Mouse (Mus musculus) spleen, postnatal 14 days (tissue): ENCODE results near the gene Ano6.
A peak's percentile ranks its signal among the peaks of the same experiment; 100 is the strongest.

Experiments used
- DNase-seq, 2 experiments: peaks; one replicate each; pipeline ENCODE4 v3.0.0; 2021 to 2022; ENCODE audit warnings: low spot score in 2 of 2

Gene Ano6

DNA sequence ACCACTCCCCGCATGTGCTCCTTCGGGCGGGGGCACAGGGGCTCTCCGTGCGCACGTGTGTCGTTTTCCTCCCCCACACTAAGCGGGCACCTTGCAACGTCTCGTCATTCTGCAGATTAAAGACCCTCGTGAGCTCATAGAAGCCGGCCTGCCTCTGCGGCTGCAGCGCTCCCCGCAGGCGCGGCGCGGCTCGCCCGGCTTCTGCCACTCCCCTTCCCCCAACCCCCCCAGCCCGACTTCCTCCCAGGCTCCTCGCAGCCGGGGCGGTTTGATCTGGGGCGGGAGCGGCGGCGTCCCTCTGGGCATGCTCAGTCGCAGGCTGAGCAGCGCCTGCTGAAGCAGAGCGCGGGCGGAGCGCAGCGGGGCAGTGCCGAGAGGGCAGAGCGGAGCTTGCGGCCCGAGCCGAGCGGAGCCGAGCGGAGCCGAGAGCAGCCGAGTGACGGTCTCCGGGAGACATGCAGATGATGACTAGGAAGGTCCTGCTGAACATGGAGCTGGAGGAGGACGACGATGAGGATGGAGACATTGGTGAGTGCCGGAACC lies at the start of gene Ano6:
Gene Ano6 (plus strand): TSS at position 315 of the 543 bp plus-strand sequence.
- peak; percentile 81 to 83 for DNase-seq

DNA sequence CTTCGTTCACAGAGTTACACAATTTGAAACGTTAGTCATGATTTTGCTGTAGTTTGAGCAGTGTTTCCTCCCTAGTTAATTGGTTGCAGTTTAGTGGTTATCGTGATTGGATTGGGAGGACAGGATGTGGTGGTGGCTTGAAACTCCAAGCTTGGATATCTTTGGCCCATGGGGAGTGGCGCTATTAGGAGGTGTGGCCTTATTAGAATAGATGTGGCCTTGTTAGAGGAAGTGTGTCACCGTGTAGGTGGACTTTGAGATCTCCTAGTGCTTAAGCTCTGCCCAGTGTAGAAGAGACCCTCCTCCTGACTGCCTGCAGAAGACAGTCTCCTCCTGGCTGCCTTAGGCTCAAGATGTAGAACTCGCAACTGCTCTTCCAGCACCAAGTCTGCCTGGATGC lies 47.7 kb upstream of the Ano6 start:
- no peak for DNase-seq

DNA sequence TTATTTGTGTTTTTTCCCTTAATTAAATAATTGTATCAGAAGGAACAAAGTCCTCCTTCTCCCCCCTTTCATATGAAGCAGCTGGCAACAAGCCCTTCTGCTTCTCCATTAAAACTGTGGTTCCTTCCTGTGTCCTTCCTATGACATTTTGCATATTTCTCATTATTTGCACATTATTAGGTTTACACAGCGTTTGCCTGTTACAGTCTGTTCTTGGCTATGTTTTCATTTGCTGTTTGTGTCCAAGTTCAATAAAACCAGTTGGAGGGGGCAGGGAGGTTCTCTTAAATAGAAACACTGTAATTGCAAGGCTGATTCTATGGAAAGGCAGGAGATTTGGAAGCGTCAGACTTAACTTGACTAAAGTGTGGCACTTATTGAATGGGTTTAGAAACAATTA lies 46.8 kb upstream of the Ano6 start:
- no peak for DNase-seq

DNA sequence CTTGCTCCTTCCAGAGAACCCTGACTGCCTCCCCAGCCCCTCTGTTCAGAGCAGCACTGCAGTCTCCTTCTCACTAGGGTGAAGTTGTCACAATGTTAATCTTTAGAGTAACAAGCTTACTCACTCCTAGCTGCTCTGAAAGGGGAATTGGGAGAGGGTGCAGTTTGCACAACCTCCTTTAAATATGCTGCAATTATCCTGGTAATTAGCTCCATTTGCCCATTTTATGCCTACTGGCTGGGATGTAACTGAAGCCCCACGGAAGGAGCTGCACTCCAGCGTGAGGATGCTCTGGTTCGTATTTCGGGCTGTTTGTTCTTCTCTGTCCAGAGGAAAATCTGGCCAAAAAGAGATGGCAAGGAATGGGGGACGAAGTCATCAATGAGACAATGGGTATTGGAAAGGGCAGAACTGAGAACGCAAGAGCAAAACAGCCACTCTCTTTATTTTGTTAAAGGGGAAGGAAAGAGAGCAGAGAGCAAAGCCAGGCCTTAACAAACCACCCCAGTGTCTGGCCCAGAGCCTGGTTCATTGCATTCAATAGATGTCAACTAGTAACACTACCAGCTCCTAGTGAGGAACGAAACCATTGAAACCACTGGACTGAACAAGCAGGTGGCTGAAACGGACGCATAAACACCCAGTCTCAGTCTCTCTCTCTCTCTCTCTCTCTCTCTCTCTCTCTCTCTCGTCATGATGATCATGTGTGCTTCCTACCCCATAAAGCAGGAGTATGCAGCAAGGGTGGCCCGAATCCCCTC lies 45.1 kb upstream of the Ano6 start:
- DNase-seq: no peak

DNA sequence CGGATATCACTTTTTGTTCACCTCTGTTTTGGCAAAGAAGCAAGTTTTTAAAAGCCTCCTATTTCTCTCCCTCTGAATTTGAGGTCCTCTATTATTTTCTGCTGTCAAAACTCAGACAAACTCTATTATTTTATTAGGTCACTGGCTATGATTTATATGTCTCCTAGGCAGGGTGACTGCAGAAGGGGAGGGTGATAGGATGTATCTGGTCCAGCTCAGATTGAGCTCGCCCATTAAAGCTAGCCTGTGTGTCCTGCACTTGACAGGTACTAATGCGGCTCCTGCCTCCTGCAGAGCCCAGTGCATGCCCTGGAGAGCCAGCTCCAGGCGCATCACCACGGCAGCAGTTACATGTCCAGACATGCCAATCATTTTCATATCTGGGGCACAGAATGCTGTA lies 44.1 kb upstream of the Ano6 start:
- no peak for DNase-seq

DNA sequence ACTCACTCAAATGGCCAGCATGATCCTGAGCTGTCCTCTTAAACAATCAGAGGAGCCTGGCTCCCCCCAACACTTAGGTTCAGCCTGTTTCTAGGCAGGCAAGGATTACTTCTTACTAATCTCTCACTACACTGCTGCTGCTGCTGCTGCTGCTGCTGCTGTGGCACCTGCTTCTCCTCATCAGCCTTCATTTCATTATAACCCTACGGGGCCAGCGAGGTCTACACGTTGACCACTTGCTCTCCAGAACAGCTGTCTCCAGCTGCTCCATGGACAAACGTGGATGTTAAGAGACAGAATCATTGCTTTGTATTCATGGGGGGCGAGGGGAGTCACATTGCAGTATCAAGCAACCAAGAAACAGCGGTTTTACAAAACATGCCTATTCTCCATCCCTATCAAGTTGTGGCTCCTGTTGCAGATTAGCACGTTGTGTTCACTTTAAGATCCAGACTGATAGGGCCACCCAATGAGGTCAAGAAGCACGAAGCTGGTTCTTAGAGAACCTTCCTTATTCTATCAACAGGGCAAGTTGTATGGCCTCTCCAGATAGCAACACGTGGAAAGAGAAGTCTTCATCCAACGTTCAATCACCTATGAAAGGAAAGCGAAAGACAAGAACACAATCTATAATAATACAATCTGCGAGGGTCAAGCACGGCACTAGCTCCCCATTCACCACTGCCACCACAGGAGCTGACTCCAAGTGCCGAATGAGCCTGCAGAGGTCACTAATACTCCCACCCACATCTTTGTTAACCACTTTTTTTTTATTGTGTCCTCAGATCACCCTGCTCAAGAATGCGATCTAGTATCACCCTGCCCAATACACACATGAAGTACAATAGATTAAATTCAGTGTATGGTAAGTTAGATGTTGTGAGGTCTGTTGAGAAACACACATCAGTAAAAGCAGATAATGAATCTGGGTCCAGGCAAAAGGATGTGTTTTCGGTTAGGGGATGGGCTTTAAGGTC lies 43.4 kb upstream of the Ano6 start:
- DNase-seq: no peak

DNA sequence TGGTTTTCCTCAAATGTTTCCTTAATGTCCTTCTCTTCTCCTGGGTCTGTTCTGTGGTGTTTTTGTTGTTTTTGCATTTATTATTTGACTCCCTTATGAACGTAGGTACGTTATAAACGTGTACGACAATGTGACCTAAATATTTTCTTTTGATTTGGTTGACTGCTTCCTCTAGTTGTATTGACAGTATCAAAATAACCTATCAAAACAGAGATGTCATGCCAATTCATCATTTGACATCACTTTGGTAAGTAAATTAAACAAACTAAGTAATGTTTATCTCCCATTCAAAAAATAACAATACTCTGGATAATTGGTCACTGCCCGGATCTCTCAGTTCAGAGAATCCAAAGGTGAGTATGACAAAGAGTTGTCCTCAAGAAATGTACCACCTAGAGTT lies 41.4 kb upstream of the Ano6 start:
- DNase-seq: no peak

DNA sequence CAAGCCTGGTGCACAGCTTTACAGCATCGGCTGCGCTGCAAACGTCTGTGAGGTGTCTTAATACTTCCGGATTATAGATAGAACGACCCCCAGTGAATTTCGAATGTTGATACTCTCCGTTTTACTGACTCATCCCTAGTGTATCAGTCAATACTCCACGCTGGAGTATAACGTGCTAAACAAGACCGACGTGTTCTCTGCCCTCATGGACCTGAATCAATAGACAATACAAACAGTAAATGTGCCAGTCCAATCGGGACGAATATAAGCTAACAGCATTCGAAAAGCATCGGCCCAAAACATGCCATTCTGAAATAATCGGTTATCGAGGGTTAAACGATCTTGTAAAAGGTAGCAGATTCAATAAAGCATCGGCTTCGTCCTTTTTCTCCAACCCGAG lies 40.6 kb upstream of the Ano6 start:
- DNase-seq: no peak

DNA sequence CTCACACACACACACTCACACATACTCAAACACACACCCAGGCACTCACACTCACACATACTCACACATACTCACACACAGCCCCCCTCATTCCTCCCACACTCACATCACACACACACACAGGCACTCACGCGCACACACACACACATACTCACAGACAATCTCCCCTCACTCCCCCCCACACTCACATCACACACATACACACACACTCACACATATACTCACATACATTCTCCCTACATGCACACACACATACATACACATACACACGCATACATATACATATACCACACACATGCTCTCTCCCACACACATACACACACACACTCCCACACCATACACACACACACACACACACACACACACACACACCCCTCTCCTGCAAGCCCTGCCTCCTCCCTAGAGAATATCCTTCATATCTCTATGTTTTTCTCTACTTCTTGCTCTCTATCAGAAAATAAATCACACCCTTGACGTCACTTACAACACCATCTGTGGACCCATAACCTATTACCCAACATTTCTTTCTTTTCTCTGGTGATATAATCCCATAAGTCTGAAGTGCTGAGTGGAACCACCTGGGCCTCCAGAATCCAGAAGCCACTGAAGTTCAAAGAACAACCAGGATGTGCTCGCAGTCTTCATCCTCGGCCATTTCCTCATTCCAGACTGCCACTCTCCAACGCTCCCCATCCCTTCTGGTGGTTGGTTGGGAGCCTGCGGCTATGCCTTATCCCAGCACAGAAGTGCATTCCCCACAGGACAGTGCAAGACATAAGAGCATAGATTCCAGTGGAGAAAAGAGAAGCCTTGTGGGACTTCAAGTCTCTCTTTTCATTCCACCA lies 38.6 kb upstream of the Ano6 start:
- DNase-seq: no peak

DNA sequence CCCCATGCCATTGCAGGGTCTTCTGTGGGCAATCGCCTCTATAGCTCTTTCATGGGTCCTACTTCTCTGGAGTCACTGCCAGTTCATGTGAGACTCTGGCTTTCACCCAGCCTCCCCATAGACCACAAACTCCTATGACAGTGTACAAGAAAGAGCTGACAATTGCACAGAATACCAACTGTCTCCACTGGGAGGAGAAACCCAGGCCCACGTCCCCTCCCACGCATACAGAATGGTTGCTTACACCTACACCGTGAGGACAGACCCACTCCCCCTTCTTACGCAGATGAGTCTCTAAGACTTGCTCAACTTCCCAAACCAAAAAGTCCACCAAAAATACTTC lies 38.0 kb upstream of the Ano6 start:
- no peak for DNase-seq

DNA sequence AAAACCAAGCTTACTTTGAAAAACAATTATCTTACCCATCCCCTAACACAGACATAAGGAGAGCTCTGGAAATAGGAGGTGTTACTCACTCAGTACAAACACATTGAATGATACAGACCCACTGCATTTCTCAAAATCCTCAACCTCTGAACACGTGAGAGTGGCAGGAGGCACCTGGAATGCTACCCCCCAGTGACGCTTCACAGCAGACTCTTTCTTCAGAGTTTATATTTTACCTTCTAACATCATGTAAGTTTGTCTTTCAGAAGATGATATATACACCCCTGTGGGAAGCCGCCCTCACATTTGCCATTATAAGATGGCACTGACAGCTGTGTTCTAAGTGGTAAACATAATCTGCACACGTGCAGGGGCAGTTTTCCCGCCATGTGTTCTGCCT lies 37.6 kb upstream of the Ano6 start:
- DNase-seq: no peak

DNA sequence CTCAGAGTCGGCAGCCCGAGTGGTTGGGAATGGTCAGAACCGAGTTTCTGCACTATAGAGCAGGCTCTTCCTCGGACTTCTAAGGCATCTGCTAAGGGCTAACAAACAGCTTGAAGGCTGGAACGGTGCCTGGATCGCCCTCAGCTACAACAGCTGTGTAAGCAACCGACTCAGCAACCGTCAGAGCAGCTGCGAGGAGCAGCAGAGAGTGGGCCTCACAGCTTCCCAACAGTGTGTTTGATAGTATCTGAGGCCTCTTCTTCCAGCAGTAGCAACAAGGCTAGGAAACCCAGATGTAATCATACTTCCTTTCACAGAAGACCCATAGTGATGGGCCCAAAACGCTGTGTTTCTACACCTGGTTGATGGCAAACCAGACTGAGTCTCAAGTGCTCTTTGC lies 33.5 kb upstream of the Ano6 start:
- DNase-seq: no peak

DNA sequence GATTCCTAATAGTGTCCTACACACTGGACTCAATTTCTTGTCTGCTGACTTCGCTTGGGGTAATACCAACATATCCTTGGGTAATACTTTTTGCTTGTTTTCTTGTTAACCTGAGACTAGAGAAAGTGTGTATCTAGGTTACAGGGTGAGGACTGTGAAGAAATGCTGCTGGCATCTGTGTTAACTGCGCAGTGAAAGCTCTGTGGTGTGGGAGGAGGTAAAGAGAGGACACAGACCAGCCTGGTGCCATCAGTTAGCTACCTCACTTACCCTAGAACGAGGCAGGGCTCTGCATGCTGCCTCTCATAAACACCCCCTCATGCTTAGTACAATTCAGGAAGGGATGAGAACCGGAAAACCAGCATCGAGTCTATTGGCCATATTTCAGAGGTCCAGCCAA lies 32.6 kb upstream of the Ano6 start:
- DNase-seq: no peak

DNA sequence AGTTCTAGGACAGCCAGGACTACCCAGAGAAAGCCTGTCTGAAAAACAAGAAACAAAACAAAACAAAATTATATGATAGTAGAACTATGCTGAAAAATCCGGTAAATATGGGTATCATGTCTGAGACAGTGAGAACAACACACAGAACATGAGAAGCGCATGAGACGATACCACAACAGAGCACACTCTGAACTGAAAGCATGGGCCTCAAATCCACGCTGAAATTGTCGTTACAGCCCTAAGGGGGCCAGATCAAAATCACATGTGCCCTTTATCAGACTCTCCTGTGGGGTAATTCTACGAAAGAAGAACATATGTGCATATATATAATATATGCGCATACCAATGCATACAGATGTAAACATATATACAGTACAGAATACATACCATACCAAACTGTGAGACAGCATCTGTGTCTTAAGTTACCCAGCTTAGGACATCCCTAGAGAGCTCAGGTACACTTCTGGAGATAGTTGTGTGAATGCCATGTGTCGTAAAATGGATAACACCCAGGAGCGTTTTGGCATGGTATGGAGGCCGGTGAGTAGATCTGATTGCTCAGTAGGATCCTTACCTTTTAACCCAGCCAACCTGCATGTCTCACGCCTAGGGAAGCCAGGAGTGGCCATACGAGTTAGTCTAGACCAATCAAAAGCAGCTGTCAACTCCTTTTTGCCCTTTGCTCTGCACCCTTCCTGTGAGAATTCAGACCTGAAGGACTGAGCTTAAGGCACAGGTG lies 31.8 kb upstream of the Ano6 start:
- DNase-seq: no peak

DNA sequence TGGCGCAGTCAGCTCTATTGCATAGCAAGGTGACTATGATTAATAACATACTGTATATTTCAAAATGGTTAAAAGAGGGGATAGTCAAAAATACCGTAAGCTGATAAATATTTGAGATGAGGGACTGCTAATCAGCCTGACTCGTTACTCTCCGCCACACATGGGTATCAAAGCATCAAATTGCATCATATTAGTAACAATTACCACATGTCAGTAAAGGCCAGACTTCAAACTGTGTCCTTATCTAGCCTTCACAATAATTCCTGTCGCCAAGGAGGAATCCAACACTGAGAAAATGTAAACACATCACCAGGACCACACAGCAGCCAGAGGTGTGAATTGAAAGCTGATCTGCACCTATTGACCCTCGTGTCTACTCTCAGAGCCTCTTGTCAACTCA lies 30.8 kb upstream of the Ano6 start:
- DNase-seq: no peak

DNA sequence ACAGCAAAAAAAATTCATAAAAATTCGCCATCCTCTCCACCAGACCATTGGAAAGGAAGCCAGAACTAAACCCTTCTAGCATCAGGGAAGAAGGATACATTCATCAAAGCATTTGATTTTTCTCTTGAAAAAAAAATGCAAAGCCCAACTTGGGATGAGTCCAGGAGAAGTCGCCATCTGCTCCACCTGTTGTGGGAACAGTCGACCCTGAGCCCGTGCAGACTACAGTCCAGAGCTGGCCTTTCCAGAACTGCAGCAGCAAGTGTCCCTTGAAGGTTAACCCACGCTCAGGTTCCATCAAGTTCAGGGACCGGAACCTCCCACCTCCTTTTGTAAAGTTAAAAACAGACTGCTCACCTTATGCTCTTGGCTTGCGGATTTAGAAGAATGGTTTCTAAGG lies 29.2 kb upstream of the Ano6 start:
- DNase-seq: no peak

DNA sequence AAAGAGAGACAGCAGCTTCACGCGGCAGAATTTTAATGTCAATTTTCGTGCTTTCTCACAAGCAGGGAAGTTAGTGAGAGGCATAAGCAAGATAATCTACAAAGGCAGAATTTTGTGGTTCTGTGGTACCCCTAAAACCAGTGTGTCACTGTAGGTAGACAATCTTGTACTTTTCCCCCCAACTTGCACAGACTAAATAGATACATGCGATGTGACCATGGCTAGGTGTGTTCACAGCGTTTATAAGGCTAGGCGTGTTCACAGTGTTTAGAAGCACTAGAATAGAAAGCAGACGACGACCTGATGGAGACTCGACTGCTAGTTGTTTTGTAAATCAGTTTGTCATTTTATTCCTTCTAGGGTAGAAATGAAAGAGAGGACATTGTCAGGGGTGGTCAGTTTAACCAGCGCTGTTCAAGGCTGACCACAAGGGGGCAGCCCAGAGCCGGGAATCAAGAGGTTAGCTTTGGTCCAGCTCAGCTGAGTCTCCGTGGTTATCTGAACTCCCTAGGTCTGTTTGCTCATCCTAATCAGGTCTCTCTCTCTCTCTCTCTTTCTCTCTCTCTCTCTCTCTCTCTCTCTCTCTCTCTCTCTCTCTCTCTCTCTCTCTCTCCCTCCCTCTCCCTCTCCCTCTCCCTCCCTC lies 27.9 kb upstream of the Ano6 start:
- DNase-seq: peak; percentile 41 to 74

DNA sequence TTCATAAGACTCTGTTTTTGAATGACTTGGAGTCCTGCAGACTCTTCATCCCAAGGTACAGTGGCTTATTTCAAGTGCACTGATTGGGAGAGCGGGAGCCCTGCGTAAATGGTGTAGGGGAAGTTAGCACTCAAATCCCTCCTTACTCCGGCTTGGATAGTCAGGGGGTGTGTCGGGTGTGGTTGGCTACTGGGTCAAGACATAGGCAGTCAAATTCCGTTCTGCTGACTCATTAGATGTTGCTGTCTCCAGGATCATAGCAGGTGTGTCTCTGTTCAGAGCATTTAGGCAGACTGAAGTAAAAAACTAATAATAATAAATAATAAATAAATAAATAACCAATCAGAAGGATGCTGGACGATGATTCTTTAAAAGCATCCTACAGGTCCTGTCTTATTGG lies 27.2 kb upstream of the Ano6 start:
- no peak for DNase-seq

DNA sequence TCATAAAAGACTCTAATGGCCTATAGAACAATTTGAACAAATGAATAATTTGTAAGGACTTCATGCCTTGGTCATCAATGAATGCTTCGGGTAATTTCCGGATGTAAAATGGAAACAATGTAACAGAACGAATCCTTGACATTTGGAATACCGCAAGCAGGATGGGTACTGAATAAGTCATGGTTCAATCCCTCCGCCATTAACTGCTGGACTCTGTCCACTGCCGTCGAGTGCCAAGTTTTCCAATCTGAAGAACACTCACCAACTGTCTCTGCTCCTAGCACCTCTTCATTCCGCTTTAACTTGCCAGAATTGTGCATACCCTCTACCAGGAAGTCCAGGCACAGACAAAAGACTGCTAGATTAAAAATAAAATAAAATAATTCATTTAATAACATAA lies 25.4 kb upstream of the Ano6 start:
- no peak for DNase-seq

DNA sequence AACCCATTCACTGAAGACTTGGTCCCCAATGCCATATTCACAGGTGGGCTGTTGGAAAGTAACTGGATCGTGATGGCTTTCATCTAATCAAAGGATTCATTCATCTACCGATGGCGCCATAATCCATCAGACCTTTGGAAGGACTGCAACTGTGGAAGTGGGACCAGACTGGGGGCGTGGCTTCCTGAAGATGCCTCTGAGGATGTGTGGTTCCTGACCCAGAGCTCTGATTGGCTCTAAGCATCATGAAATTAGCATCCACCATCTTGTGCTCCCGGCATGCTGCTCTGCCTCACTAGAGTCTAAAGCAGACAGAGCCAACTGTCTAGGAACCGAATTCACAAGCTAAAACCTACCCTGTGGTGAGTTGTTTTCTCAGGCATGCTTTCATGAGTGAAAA lies 24.7 kb upstream of the Ano6 start:
- DNase-seq: no peak

DNA sequence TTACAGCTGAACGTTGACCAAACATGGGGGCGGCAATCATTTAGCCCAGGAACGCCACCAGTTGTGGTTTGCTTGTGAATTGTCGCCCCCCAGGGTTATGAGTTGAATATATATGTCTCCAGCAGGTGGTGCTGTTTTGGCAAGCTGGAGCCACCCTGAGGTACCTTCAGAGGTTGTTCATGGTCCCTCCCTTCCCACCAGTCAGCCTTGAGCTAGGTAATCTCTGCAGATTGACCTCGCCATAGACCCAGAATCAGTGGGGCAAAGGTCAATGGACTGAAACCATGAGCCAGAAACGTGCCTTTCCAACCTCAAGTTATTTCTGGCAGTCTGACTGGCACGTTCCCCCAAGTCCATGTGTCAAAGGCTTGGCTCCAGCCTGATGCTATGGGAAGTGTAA lies 22.8 kb upstream of the Ano6 start:
- no peak for DNase-seq
